Mouse (Mus musculus) bone marrow, adult 2 months (tissue): ENCODE measurements around the gene Sqstm1.

ENCODE experiments used
- CTCF ChIP-seq: fragments of 200-500 bp; IDR thresholded peaks from 2 replicates; pipeline ENCODE4 v1.5.1; 2011; ENCODE audit warnings: low read length, control low read depth; ENCODE audit not compliant: control insufficient read depth, insufficient read depth
- POLR2A ChIP-seq: fragments of 200-500 bp; IDR thresholded peaks from 2 replicates; pipeline ENCODE4 v1.6.1; 2011; ENCODE audit warnings: low read depth, mild to moderate bottlenecking, control low read depth, low read length, borderline replicate concordance; ENCODE audit not compliant: control insufficient read depth

DNA sequence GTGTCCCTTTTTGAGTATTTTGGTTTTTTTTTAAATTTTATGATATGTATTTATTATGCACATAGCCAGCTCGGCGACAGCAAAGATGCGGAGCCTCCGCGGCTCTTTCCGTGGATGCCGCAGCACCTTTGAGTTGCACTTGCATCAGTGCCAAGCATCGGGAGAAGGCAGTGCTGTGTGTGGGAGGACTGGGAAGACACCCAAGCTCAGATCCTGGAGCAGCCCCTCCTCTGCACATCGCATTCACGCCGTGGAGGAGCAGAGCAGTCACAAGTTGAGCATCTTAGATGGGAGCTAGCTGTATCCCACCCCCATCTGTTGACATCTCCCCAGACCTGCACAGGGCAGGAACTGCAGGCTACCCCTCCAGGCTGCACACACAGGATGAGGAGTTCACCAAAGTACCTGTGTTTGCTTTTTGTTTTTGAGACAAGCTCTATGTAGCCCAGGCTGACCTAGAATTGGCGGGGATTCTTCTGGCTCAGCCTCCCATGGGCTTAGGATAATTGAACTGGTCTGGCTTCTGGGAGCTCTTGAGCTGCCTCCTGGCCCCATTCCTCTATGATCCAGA lies 43.5 kb upstream of the Sqstm1 start:
- TF ChIP-seq POLR2A (no peak), CTCF (no peak)
